Mouse (Mus musculus) ZHBTc4 (cell line): ENCODE data around the gene Uba52.

Source experiments
- DNase-seq: peaks from one replicate; pipeline ENCODE4 v3.0.0-alpha.2; 2011; ENCODE audit warnings: low read depth, low spot score

The Uba52 gene

DNA sequence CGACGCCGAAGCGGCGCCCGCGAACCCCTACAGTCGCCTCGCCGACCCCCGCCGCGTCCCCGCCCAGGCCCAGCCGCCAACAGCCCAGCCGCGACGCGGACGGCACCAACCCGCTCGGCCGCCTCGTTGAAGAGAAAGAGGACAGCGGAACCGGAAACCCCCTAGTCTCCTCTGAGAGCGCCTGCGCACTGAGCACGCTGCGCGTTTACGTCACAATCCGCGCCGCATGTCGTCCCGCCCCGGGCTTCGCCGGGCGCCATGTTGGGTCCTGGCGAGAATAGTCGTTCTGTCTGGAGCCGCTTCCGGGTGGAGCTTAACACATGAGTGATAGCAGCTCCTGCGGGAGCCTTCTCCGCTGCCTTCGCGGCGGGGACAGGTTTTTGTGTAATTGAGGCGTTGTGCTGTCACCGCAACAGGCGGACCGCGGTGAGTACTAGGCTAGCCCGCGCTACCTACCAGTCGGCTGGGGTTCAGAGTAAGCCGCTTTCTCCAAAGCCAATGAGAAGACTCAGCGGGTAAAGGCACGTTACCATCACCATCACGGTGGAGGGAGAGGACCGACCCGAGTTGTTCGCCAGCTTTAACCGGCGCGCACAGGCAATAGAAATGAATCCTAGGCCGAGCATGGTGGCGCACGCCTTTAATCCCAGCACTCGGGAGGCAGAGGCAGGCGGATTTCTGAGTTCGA is at the start of gene Uba52:
Uba52 (minus strand) TSS at position 574 of the 688 bp plus-strand sequence.
- DNase-seq: peak; percentile 98

DNA sequence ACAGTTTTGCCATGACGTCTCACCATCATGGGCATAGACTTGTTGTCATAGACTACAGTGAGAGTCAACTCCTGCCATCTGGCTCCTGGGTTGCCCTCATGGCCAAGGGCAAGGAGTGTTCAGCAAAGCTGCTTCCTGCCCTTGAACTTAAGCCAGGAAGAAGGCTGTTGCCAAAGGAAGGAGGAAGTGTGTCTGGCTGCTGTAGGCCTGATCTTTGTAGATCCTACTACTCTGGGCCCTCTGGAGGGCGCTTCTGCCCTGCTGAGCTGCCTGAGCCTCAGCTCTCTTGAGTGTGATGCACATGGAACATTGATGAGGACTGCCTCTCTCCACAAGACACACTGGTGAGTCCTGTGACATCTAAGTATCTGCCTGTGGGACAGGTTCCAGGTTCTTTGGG is 49.5 kb upstream of the Uba52 start:
- peak; percentile 57 for DNase-seq

DNA sequence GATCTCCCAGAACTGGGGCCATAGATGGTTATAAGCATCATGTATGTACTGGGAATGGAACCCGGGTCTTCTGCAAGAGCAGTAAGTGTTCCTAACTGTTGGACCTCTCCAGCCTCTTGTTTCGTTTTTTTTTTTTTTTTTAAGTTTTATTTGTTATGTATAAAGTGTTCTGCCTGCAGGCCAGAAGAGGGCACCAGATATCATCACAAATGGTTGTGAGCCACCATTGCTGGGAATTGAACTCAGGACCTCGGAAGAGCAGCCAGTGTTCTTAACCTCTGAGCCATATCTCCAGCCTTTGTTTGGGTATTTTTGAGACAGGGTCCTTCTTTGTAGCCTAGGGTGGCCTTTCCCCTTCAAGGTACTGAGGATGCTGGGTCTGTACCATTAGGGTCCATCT is 48.4 kb upstream of the Uba52 start:
- DNase-seq: no peak

- DNase-seq: no peak
Observed at GRCm38 (mm10) chr8:70558334-70558733, 47.7 kb upstream of the Uba52 start.

DNA sequence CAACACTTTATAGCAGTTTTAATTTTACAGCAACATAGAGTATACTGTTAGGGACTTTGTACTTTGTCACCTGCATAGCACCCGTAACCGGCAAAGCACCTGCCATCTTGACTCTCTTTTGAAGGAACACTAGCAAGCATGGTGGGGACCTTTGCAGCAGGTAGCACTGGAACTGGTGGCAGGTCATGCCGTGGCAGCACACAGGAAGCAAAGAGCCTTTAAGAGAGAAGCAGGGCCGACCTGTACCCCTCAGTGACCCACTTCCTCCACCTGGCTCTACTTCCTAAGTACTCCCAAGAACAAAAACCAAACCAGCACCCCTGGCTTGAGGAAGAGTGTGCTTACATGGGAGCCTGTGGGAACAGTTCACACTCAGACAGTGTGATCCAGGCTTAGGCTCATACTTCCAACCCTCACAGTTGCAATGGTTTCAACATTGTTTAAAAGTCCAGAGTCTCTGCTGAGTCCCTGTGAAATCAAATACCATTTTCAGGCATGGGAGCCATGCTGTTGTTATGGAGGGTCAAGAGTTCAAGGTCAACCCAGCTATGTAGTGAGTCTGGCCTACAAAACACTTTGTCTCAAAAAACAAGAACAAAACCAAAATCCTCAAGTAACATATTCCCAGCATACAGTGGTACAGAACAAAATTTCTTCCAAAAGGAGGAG is 44.6 kb upstream of the Uba52 start:
- DNase-seq: peak; percentile 50

DNA sequence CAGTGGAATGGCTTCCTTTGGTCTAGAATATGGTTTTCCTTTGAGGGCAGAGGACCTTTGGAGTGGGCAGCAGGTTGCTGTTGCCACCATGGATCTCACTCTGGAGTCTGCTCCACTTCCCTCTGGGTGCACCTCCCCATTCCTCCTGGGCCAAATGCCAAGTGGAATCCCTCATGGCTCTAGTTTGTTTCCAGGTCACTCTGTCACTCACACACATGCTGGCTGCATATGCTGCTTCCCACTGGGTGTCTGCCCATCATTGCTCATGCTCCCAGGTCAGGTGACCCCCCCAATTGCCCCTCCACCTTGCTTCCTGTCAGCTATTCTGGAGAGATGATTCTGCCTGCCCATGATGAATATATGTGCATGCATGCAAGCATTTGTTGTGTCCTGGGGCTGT is 43.1 kb upstream of the Uba52 start:
- no peak for DNase-seq

DNA sequence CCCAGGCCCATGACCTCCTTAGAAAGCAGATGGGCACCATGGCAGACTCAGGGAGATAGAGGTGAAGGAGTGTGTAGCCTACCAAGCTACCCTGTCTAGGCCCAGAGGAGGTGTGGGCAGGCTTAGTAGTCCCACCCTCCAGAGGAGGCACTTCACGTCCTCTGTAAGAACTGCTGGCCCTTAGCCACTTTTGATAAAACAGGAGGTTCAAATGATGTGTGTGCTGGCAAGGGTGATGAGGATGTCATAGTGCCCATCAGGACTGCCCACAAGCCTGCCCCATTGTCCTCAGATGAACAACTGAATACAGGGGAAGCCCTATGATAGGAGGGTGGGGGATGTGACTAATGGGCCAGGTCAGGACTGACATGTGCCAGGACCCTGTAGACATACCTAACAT is 42.2 kb upstream of the Uba52 start:
- DNase-seq: no peak

- DNase-seq: no peak
Observed at GRCm38 (mm10) chr8:70551558-70552161, 41.1 kb upstream of the Uba52 start.

- DNase-seq: peak; percentile 26
Observed at GRCm38 (mm10) chr8:70549412-70550184, 39.0 kb upstream of the Uba52 start.

DNA sequence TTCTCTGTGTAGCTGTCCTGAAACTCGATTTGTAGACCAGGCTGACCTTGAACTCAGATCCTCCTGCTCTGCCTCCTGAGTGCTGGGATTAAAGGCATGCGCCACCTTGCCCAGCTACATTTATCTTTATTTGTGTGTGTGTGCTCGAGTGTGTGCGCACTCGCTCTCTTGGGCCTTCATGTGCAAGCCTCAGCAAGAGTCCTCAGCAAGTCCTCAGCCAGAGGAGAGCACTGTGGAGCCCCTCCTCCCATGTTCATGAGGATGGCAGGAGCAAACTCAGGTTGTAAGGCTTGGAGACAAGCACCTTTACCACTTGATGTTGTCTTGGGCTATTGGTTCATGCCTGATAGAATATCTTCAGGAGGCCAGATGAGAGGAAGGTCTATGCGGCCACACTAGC is 37.2 kb upstream of the Uba52 start:
- no peak for DNase-seq

GRCm38 (mm10) chr8:70546412-70546811 is 35.8 kb upstream of the Uba52 start:
- no peak for DNase-seq

- peak; percentile 32 for DNase-seq
Observed at GRCm38 (mm10) chr8:70544200-70544687, 33.6 kb upstream of the Uba52 start.

GRCm38 (mm10) chr8:70541081-70541480 is 30.5 kb upstream of the Uba52 start:
- DNase-seq: no peak

GRCm38 (mm10) chr8:70540507-70541071 is 30.0 kb upstream of the Uba52 start:
- DNase-seq: no peak

DNA sequence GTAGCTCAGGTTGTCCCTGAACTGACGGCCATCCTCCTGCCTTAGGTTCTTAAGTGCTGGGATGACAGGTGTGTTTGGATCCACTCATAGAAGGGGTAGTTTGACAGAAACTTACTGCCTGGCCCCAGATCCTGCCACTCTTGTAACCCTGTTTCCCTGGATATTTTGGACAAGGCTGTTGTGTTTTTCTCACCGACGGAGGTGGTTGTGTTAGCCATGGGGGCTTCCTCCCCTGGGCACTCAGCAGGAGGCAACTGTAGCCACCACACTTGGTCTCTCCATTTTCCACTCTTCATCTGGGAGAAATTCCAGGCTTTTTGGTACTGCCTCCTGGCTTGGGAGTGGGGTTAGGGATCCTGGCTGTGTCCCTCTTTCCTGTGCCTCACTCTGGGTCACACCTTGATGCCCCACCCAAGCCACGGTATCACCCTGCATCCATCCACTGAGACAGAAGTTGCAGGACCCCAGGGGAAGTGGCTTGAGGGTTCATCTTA is 29.5 kb upstream of the Uba52 start:
- DNase-seq: no peak

DNA sequence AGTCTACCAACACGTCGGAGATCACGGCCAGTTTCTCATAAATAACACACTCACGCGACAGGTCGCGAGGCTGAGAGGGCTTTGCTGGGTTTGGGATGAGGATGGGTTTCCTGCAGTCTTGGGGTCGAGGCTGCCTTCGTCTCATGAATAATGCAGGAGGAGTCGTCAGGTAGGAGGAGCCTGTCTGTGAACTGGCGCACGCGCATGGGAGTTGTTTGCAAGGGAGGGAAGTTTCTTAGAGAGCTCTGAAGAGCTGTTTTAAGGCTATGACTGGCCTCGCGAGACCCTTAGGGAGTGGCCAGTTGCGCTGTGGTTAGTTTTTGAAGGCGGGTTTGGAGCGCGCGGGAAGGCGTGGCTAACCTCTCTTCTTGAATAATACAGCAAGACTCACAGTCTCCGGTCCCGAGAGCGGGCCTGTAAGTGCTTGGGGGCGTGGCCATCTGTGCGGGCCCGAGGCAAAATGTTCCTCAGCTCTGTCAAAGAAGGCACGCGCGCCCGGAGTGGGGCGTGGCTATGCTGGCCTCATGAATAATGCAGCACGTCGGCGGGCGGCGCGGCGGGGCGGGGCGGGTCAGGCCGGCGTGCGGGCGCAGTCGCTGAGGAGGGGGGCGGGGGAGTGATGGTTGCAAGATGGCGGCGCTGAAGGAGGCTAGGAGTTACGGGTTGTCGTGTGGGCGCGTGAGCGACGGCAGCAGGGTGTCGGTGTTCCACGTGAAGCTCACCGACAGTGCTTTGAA is 28.6 kb upstream of the Uba52 start, which contains the start of gene Ell:
Ell (plus strand) TSS at position 381 of the 737 bp plus-strand sequence.
- DNase-seq: peak; percentile 100

- DNase-seq: peak; percentile 99
Observed at GRCm38 (mm10) chr8:70538633-70539076, 28.1 kb upstream of the Uba52 start.

DNA sequence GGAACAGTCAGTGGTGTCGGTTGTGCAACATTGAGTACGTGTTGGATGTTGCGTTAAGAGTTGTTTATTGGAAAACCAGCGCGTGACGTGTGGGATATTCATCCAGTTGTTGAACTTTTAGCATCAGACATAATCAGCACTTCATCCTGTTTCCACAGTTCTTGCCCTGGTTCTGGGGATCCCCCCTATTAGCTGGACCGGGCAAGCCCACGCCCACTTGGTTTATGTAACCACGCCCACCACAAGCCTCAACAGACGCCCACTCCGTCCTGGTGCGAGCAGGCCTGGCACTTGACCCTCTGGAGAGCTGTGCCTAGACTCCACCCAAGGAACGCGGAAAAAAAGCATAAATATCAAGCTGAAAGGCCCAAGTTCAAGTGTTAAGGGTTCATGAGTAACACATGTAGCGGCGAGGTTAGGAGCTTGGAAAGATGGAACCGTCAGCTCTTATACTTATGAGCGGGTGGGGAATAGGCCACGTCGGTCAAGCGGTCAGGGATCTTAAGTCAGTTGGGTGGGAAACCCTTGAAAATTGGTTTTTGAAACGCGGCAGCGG is 27.5 kb upstream of the Uba52 start:
- DNase-seq: peak; percentile 63

DNA sequence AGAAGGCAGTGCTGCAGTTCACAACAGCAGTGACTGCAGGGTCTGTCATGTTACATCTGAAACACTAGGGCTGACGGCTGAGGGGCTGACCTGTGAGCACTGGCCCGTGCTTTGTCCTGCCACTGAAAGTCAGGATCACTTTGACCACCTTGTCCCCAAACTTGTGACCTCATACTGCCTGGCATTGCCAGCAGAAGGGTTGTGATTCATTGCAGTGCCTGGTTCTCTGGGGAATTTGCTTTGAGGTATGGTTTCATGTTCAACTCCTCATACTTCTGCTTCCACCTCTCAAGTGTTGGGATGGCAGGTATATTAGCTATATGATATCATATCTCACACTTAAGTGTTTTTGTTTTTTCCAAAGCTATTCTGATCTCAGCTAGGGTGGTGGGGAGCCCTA is 25.1 kb upstream of the Uba52 start:
- no peak for DNase-seq

DNA sequence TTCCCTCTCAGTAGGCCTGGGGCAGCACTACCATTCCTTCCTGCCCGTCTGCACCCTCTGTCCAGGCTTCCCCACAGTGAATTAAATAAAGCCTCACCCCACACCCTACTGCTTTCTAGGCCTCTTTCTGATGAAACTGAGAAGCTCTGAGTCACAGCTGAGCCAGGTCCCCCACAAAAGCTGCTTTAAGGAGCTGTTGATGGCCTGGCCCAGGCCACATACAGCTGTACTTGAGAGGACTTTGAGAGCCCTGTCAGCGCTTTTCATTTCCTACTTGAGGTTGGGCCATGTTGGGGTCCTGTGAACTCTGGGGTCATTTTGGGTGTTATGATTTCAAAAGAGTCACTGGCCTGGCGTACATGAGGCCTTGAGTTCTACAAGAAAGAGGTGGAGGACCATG is 24.6 kb upstream of the Uba52 start:
- no peak for DNase-seq
